Mouse (Mus musculus) right cerebral cortex, postnatal 36 days (tissue): ENCODE results near the gene Rcn2.
A peak's percentile ranks its signal among the peaks of the same experiment; 100 is the strongest.
"Not testable (repeated sequence)": the region's sequence is repeated elsewhere in the genome, so short reads cannot be mapped to it uniquely, and the experiment has no call there.

Source experiments
- DNase-seq, 2 experiments: peaks; one replicate each; pipeline ENCODE4 v3.0.0; 2022; ENCODE audit warnings: low spot score in 2 of 2, mixed read lengths in 1 of 2

The Rcn2 gene

DNA sequence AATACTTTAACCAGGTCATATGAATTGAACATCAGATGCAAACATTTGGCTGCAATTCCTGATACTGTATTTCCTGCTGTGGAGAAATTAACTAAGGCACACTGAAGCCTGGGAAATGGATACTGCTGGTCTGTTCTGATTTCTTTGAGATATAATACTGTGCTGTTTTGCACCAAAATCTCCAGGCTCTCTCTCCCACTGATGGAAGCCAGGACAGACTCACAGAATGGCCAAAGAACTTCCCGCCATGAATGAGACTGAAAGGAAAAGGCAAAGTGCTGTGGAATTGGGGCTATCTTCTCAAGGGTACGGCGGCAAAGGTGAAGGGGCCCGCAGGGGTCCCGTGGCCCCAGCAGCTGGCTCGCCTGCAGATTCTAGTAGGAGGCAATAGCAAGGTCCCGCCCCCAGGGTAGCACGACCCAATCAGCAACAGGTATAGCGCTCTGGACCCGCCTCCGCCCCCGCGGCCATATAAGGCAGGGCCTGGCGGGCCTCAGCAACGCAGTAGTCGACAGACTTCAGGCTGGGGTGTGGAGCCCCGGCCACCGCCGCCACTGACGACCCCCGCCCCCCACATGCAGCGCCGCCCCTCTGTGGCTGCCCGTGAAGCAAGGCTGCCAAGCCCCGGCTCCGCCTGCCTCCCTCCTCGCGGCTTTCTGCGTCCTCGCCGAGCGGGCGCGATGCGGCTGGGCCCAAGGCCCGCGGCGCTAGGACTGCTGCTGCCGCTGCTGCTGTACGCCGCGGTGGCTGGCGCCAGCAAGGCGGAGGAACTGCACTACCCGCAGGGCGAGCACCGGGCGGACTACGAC, at the start of gene Rcn2:
Rcn2 (plus strand) TSS at position 474 of the 809 bp plus-strand sequence.
- DNase-seq = peak; percentile 93

DNA sequence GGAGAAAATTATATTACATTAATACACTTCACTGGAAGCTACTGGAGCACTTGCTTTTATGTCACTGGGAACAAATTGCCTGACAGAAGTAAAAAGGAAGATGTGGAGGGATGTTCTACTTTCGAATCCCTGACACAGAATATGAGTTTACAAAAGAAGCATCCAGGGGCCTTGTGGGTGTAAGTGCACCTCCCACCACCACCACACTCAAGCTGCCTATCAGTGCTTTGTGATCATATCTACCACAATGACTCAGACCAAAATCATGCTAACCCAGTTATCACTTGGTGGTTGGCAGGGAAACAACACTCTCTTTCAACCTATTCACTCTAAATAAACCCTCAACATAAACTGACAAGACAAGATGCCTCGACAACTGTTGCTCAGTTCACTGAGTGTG, 37.0 kb upstream of the Rcn2 start:
- DNase-seq = not testable (repeated sequence)

DNA sequence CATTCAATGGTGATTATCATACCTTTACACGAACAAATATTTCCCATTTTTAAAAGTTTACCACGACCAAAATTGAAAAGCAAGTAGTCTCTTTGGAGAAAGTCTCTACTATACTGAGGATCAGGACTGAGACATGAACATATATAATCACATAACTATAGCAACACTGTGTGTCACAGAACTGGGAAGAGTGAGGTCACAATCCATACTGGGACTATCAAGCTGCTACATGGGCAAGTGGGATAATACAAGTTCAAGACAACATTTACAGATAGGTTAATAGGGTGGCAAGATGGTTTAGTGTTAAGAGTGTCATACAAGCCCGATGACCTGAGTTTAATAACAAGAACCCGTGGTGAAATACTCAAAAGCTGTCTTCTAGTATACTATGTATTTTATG, 31.2 kb upstream of the Rcn2 start, which contains the start of gene 4930563M21Rik:
4930563M21Rik (minus strand) TSS at position 101 of the 400 bp plus-strand sequence.
- DNase-seq = no peak

DNA sequence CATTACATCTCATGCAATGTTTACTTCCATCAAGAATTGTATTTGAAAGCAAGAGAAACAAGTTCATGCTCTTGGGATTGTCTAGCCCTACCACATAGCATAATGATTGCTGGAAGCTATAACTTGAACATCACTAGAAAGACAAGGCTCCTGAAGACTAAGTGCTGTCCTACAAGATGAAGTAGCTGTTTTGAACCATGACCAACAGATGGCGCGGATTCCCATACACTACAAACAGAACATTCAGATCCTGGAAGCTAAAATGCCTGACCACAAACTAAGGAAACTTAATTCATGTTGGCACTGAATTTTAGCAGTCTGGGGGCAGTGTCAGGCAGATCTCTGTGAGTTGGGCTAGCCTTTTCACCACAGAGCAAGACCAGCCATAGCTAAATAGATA, 16.9 kb upstream of the Rcn2 start:
- no peak for DNase-seq

DNA sequence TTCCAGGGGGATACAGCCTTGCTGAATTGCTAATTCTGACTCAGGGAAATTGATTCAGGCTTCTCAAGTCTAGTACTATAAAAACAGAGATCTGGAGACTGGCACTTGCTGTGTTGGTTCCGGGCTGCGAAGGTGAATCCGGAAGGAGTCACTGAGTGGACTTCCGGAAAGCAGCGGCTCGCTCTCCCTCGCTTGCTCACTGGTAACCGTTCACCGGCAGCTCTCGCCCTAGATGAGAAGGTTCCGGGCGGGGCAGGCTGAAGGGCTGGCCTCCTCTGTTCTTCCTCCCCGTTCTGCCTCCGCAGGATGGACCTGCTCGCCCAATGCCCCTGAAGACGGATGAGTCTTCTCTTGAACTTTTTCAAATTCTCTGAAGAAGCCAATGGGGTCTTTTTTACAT, 14.4 kb upstream of the Rcn2 start:
- no peak for DNase-seq

DNA sequence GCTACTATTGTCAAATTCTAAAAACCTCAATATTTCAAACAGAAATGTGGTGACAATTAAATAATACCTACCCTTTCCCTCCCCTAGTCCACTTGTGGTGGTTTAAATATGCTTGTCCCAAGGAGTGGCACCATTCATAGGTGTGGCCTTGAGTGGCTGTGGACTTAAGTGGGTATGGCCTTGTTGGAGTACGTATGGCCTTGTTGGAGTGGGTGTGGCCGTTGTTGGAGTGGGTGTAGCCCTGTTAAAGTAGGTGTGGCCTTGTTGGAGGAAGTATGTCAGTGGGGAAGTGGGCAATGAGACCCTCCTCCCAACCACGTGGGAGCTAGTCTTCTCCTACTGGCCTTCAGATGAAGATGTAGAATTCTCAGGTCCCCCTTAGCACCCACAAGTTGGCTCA, 9.4 kb upstream of the Rcn2 start:
- no peak for DNase-seq

DNA sequence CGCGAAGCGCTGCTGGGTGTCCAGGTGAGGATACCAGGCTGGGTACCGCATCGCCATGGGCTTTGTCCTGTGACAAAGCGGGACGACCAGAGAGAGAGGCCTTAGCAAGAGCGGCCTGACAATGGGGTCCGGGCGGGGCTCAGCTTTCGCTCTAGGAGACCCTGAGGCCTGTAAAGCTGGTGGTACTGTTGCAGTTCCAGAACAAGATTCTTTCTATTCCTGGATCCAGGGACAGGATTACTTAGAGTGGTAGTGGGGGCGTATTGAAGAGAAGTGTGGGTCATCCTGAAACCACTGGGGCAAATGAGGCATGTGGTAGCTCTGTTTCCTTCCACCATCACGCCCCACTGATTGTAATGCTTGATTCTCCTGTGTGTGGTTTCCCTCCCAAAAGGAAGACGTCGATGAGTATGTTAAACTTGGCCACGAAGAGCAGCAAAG, 556 bp downstream of the Rcn2 start:
- DNase-seq = no peak

DNA sequence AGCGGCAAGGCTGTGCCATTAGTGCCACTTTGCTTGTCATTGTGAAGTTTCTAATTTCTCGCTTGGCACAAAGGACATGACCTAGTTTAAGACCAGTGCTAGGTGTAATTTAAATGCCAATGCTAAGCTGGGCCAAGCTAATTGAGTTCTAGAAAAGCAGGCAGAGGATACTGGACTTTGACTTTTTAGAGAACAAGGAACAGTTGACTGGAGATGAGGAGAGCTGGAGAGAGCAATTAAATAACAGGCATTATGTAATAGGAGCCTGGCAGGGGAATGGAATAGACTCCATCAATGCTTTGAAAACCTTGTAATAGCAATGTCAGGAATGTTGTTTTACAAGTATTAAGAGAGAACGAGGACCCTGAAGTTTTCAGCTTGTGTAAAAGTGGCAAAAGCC, 12.2 kb downstream of the Rcn2 start:
- no peak for DNase-seq

DNA sequence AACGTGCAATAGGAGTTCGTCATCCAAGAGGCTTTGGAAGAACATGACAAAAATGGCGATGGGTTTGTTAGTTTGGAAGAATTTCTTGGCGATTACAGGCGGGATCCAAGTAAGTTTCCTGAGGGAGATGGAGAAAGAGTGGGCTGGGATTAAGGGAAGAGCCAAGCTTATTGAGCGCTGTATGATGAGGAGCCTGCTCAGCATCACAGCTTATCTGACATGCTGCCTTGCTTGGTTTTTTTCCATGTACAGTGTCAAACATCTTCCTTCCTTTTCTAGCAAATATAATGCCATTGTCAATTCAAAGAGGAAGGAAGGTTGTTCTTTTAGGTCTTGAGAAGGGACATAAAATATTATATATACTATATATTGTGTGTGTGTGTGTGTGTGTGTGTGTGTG, 14.5 kb downstream of the Rcn2 start:
- no peak for DNase-seq

DNA sequence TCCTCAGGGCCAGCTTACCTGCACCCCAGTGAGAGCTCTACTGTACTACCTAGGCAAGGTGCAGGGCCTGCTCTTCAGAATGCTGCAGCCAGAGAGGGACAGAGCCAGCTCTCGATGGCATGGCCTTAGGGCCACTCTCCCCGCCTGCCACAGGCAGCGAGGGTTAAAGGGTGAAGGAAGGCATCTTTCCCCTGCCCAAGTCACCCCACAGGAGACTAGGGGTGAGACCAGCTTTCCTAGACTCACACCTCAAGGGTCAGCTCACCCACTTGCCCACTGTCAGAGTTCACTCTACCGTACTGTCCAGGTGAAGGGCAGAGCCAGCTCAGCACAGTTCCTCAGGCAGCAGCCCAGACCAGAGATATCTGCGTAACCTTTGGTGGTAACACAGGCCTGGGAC, 20.7 kb downstream of the Rcn2 start:
- no peak for DNase-seq

DNA sequence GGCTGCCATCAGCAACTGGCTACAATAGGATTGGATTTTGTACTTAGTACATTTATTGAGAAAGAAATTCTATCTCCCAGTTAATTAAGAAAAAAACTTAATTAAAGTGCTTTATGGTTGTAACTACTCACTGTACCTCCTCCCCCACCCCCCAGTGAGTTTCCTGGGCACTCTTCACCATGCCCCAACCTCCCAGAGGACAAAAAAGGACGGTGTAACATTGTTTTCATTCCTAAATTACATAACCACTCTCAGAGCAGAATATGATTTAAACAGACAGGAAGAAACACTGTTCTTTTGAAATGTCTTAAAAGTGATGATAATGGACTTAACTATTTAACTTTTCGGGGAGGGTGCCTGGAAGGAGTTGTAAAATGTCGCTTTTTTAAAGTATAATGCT, 23.4 kb downstream of the Rcn2 start:
- DNase-seq = no peak

DNA sequence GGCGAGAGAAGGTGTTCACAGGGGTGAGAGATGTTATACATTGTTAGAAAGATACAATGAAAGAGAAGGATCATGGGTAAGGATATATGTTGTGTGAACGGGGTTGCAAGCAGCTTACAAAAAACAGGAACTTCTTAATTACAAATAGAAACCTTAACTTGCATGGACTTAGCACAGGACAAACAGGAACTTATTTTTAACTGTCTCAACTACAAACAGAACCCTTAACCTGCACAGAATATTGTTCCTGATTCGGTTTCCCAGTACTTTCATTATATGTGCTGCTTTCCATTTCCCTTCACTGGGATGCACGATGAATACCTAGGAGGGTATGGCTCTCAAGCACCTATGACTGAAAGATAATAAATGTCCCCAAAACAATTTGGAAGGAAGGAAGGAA, 26.3 kb downstream of the Rcn2 start:
- DNase-seq = no peak

DNA sequence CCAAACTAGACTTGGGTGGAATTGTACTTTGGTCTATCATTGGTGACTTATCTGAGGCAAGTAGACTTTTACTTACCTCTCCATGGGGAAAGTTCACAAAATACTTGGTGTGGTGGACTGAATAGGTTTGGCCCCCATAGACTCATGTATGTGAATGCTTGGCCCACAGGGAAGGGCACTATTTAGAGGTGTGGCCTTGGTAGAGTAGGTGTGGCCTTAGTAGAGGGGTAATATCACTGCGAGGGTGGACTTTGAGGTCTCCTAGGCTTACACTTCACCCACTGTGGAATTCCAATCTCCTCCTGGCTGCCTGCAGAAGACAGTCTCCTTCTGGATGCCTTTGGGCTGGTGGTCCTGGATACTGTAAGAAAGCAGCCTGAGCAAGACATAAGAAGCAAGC, 27.0 kb downstream of the Rcn2 start:
- no peak for DNase-seq

DNA sequence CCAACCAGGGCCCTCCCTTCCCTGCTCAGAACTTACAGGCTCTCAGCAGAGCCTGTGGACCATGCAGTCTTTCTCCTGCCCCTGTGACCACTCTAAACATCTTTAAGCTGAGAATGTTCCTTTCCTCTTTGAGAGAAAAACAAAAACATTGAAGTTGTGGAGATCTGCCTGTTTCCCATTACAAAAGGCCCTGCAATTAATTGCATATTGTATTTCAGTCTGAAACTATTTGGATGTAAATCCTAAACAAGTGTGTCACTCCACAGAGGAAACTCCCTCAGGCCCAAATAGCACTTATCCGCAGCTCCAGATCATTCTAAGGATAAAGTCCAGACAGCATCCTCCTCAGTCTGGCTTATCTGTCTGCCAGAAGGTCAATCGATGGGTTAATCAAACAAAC, 31.2 kb downstream of the Rcn2 start:
- no peak for DNase-seq

DNA sequence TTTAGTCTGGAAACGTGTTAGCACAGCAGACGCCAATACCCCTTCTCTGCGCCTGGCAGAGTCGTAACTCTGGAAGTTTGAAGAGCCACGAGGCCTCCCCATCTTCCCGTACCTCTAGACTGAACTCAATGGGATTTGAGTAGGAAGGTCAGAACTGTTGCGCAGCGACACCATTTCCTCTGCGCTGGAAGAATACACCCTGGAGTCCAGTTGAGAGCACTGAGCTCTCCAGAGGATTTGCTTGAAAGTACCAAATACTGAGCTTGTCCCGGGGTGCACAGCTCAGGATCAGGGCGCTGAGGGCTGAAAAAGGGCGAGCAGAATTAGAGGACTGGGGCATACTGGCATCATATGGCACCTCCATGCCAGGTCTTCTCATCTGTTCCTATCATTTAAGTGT, 33.2 kb downstream of the Rcn2 start:
- no peak for DNase-seq

DNA sequence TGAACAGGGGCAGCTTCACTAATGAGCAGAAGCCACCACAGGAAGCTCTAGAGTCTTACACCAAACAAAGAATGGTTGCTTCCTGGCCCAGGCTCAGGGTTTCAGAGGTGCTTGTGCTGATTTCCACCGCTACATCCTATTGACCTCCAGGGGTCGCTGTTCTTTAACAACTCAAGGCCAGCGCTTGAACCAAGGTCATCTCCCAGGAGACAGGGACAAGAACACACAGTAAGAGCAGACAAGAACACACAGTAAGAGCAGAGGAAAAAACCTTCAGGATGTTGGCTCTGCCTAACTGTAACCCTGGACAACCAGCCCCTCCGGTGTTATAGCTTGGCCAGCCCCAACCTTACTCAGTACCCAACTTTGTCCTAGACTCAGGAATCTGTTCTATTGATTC, 33.6 kb downstream of the Rcn2 start:
- peak; percentile 33 to 50 for DNase-seq

DNA sequence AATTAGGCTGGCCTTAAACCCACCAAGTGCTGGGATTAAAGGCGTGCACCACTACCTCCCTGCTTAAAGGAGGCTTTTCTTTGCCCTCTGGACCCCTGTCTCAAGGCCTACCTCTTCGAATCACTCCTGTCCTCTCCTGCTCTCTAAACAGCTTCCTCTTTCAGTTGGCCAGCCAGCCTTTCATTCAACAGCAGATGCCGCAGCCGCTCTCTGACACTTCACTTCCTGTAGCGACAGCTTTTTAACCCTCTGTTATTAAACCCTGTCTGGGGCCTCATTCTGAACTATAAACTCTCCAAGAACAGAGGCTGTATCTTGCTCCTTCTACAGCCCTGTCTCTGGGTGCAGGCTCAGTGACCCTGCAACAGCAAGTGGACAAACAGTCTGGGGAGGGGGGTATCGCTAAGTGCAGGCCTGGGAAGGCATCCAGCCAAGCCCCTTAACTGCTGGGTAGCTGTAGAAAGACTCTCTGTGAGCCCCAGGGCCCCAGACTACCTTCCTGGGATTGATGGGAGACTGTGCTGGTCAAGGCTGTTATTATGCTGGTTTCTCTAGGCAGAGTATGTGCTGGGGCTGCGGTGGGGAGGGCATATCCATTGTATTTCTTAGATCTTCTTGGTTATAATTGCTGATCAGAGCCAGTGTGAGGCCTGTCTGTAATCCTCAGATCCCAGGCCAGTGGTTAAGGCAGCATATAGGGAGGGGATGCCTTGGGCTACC, 34.4 kb downstream of the Rcn2 start:
- DNase-seq = no peak

DNA sequence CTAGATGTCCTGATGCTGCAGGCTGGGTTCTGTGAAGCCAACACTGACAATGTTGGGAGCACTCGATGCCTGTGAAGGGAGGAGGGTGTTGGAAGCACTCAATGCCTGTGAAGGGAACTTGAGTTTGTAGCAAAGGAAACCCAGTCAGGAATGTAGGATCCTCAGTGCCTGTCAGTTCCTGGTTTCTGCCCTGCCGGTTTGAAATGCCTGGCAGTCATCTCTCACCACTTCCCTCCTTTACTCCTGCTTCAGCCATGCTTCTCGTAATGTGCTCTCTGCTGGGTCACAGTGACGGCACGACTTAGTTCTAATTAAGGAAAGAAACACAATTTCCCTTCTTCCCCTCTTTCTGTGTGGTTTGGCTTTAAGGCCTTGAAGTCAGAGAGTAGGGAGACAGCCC, 37.9 kb downstream of the Rcn2 start:
- no peak for DNase-seq

DNA sequence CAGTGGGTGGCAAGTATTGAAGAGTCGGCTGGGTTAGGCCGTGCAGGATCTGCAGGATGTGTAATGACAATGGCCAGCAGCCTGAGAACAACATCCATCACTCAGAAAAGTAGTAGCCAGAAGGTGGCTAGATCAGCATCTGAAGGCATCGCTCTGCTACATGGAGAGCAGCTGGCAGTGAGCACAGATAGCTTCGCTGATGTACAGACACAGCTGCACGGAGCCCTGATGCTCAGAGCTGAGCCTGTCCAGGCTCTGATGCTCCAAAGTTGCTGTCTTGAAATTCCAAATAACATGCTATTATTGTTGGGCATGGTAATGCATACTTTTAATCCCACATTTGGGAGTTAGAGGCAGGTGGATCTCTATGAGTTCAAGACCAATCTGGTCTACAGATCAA, 44.9 kb downstream of the Rcn2 start:
- no peak for DNase-seq

DNA sequence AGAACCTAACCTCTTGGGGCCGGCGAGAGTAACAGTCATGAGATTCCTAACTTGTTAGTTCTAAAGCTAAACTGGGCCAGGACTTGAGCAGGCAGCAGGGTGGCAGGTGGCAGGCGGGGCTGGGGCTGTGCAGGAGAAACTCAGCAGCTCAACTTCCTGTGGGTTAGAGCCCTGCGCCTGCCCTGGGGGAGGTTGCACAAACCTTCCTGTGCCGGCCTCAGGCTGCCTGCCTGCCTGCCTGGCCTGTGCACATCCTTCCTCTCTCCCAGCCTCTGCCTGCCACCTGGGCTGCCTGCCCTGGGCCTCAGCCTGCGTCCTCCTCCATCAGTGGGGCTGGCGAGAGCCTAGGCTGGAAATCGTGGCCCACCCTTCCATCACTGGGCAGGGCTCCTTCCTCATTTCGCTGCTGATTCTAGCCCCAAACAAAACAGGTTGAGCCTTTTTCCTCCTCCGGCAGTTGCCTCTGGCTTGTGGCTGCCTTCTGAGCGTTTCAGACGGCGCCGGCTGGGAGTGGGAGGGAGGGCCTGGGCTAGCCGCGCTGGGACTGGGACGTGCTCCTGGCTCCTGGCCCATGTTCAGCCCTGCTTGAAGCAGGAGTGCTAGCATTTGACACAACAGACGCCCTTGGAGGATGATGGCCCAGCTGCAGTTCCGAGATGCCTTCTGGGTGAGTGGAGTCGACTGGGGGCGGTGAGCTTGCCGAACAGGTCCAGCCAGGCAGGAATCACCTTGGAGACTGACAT, 48.3 kb downstream of the Rcn2 start, which contains the start of gene Pstpip1:
Pstpip1 (plus strand) TSS at position 185 of the 743 bp plus-strand sequence.
- peak; percentile 31 to 32 for DNase-seq

DNA sequence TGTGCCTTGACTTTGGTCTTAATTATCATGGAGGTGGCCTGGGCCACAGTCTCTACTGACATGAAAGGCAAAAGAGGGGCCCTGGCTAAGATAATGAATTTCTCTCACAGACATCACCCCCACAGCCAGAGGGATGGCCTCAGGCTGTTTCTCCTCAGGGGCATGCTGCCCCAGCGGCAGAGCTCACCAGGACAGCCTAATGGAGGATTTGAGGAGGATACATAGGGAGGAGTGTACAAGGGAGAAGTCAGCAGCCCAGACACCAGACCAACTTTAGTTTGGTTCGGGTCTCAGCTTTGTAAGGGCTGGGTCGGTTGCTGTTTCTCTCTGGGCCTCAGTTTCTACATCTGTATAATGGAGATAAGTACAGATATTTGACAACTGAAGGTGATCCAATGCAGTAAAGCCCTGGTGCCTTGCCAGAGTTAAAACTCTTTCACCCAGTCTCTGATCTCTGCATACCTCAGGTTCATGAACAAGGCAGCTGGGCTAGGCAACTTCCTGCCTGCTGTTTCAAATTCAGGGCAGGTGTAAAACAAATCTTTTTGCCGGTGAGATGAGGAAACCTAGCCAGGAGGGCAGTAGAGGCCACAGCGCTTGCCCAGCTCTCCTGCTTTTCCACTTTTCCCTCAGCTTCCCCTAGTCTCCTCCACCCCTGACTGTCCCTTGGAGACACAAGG, 49.0 kb downstream of the Rcn2 start:
- DNase-seq = no peak

DNA sequence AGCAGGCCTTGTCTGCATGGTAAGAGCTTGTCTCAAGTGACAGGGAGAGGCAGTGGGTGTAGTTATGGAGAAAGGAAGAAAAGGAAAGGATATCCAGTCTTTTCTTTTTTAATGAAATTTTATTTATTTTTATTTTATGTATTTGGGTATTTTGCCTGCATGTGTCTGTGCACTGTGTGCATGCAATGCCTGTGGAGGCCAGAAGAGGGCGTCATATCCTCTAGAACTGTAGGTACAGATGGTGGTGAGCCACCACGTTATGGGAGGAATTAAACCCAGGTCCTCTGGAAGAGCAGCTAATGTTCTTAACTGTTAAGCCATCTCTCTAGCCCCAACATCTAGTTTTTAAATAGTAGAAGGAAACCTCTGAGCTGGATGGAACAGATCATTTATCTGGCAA, 50.5 kb downstream of the Rcn2 start:
- DNase-seq = no peak
